Mouse (Mus musculus) stomach, postnatal 0 days (tissue): ENCODE measurements around the gene Nebl.

Experiments
- CTCF ChIP-seq: IDR thresholded peaks from 2 replicates; pipeline ENCODE4 v1.5.1; 2016; ENCODE audit warnings: antibody characterized with exemption, low read depth, mild to moderate bottlenecking, moderate library complexity
- EP300 ChIP-seq: optimal IDR thresholded peaks from 2 replicates; pipeline ENCODE3; 2016; ENCODE audit warnings: antibody characterized with exemption

DNA sequence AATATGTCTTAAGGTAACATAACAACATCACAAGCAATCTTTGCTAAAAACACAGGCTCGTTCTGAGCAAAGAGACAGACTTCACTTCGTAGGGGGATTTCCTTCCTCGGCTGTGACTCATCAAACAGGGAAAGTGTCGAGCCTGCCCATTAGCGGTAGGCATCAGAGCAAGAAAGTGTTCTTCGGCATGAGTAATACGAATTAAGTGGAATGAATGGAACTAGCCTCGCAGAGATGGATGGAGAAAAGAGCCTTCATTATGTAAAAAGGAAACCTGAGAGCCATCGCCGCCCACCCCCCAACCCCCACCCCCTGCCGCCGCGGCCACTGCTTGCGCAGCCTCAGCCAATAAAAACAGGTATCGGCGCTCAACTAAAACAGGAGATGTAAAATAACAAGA lies 10.3 kb upstream of the Nebl start:
- TF ChIP-seq CTCF, result no peak
- no peak for TF ChIP-seq EP300
